Mouse (Mus musculus) embryo, embryonic 10 days (tissue): ENCODE measurements around the gene Zfand3.
A peak's percentile ranks its signal among the peaks of the same experiment; 100 is the strongest.

ENCODE experiments used
- DNase-seq: peaks from one replicate; pipeline ENCODE4 v3.0.0-alpha.2; 2015; ENCODE audit warnings: low spot score

Zfand3 gene

GRCm38 (mm10) chr17:30105369-30105768 lies 100.8 kb downstream of the Zfand3 start:
- DNase-seq = no peak

DNA sequence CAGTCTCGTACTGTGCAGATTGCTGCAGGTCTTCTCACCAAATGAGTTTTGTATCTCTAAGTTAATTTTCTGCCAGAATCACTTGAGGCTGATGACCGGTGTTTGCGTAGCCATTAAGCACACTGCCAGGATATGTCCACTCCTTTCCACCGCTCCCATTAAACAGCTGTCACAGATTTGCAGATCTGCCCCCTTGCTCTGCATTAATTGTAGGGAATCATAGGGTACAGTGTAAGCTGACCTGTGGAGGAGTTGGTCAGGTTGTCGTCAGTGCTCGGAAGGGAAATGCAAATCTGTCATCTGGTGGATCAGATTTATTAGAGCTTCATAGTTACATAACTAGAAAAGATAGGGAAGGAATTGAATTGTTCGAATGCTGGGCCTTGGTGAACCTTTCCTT lies 106.1 kb downstream of the Zfand3 start:
- no peak for DNase-seq

DNA sequence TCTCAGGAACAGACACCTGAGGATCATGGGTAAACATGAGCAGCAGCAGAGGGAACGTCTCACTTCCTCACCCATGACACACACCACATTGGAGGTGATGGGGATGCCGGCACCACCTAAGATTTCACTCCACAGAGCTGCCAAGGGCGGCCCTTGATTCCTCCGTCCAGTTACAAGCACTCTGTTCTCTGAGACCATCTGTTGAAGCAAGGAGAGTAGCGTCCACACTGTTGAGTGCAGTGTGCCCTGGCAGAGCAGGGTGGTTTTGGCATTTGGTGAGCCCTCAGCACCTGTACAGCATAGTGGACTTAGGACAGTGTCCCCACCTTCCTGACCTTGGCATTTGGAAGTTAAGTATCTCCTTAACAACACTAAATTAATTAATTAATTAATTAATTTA lies 107.0 kb downstream of the Zfand3 start:
- DNase-seq = no peak

GRCm38 (mm10) chr17:30112080-30112479 lies 107.5 kb downstream of the Zfand3 start:
- no peak for DNase-seq

GRCm38 (mm10) chr17:30112555-30113305 lies 108.2 kb downstream of the Zfand3 start:
- no peak for DNase-seq

DNA sequence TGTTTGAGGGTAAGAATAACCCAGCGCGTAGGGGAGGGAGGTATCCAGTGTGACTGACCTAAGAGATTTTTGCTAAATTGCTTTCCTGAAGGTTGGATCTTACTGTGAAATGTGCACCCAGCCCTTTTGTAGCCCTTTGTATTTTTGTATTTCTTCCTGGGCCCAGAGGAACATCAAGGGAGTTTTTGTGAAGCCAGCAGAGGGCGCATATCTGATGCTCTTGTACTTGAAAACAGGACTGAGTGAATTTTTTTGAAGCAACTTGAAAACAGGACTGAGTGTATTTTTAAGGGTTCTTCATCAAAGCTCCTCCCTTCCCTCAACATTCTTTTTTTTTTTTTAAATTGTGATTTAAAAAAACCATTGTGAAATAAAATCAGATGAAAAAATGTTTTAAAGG lies 110.2 kb downstream of the Zfand3 start:
- peak; percentile 45 for DNase-seq

GRCm38 (mm10) chr17:30116226-30116625 lies 111.7 kb downstream of the Zfand3 start:
- no peak for DNase-seq

DNA sequence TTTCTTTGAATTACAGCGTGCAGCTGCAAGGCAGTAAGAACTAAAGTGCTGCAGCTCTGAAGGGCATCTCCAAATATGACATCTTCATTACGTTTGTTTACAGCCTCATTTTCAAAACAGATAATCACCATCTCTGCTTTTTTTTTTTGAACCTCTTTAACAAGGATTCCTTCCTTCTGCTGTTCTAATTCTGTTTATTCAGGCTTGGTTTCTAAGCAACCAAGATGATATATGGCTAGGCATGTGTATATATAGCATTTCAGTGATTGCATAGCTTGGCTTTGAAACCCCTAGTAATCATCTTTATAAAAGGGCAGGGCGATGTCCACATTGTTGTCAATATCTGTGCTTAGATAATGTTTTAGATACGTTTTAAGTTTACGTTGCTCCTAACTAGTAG lies 113.5 kb downstream of the Zfand3 start:
- DNase-seq = no peak

- no peak for DNase-seq
Measured at GRCm38 (mm10) chr17:30122278-30122677, 117.7 kb downstream of the Zfand3 start.

GRCm38 (mm10) chr17:30128456-30128855 lies 123.9 kb downstream of the Zfand3 start:
- no peak for DNase-seq

DNA sequence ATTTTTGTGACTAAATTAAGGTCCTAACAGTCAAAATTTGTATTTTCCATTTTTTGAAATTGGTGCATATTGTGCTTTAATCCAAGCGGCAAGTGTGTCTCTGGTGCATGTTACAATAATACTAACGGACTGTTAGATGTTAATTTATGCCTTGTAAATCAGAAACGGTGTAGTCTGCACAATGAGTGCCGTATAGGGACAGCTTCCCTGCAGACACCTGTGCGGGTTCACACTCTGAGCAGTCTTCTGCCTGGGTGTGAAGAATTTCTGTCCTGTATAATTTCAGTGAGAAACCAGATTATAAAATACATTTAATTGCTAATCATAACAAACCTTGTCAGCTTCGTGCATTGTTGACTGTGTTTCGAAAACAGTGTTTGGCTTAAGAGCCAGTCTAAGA lies 124.7 kb downstream of the Zfand3 start:
- DNase-seq = no peak

DNA sequence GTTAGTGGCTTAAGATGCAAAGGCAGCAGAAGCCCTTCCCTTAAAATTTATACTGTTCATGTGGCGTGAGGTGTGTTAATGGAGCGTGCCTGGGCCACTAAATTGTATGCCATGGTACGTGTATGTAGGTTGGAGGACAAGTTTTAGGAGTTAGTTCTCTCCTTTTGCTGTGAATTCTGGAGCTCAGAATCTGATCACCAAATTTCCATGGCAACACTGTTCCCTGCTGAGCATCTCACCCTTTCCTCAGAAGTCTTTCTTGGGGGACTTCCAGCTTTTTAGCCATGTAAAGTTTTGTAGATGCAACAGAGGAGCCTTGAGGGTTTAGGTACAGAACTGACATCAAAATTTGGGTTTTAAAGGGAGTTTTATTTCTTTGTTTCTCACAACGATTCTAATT lies 125.8 kb downstream of the Zfand3 start:
- DNase-seq = no peak

- no peak for DNase-seq
Measured at GRCm38 (mm10) chr17:30133641-30134040, 129.1 kb downstream of the Zfand3 start.

GRCm38 (mm10) chr17:30134955-30135735 lies 130.6 kb downstream of the Zfand3 start:
- no peak for DNase-seq

- no peak for DNase-seq
Measured at GRCm38 (mm10) chr17:30135890-30136289, 131.4 kb downstream of the Zfand3 start.

DNA sequence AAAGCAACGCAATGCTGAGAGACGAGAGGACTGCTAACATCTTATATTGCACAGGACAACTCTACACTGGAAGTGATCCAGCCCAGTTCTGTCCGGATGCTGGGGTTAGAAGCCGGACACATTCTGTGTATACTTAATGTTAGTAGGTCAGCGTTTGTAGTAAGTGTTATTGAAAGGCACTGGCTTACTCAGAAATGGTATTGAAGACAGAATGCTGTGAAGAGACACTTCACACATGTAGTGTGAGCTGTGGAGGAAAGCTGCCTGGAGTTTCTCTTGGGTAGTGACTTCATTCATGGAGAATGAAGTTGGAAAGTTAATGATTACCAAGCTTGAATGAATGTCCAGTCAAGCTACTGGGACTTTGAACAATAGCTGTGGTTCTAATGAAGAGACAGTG lies 132.2 kb downstream of the Zfand3 start:
- no peak for DNase-seq

- no peak for DNase-seq
Measured at GRCm38 (mm10) chr17:30137115-30137514, 132.6 kb downstream of the Zfand3 start.

- no peak for DNase-seq
Measured at GRCm38 (mm10) chr17:30144114-30144513, 139.6 kb downstream of the Zfand3 start.

GRCm38 (mm10) chr17:30145596-30146149 lies 141.1 kb downstream of the Zfand3 start:
- no peak for DNase-seq

DNA sequence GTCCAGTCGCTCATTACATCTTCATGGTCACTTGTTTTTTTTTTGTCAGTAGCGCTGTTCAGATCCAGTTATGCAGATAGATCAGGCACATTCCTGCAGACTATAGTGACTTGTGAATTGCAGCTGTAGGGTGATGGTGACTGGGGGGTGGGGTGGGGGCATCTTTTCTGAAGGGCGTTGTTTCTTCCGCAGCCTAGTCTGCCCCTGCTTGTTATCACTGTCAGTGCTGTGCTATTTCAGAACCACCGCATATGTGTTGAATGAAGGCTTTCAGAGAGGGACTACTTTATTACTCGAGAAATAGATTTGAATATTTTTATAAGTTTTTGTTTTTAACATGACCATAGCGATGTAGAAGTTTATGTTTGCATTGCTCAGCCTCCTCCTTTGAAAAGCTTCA lies 142.0 kb downstream of the Zfand3 start:
- DNase-seq = no peak

DNA sequence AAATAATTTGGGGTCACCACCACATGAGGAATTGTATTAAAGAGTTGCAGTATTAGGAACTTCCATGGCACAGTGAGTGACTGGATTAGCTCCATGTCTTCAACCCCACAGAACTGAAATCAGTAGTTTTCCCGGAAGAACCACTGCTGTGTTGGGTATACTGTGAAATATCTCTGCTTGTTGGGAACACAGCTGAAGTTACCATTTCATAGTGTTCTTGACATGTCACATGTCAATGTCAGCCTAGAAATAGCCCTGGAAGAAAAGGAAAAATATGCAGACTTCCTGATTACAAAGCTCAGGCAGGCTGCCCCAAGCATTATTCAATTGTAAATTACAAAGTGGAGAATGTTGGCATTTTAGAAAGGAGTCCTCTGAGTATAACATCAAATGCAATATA lies 143.4 kb downstream of the Zfand3 start:
- DNase-seq = no peak

DNA sequence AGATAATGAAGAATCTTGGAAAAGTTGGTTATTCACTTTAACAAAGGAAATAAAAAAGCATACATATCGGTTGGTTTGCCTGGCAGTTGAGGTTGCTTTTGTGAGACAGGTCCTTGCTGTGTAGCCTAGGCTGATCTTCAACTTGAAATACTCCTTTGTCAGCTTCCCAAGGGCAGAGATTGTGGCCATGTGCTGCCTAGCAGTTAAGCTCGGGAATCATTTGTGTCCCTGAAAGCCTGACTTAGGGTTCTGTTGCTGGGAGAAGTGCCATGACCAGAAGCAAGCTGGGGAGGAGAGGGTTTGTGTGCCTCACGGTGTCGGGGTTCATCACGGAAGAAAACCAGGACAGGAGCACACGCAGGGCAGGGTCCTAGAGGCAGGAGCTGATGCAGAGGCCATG lies 143.8 kb downstream of the Zfand3 start:
- no peak for DNase-seq

- no peak for DNase-seq
Measured at GRCm38 (mm10) chr17:30149911-30150310, 145.4 kb downstream of the Zfand3 start.
